Mouse (Mus musculus) heart, adult 2 months (tissue): ENCODE measurements at regions not wholly inside any gene's neighbourhood (a gene's known extent, or its start where the extent isn't known, plus 50 kb on each side); places are given as distances from the start of the nearest gene placed in this dataset.

Experiments used
- DNase-seq, 2 experiments: peaks; one replicate each; pipeline ENCODE4 v3.0.0; 2021
- H3K27ac ChIP-seq: fragments of 200-600 bp; 2 replicates; pipeline ENCODE4 v1.8.1; 2022
- H3K27me3 ChIP-seq: fragments of 200-500 bp; 2 replicates; pipeline ENCODE4 v1.6.1; 2012; ENCODE audit warnings: mild to moderate bottlenecking, low read length, inconsistent platforms, mixed read lengths; ENCODE audit not compliant: control insufficient read depth, insufficient read depth
- H3K36me3 ChIP-seq: fragments of 200-500 bp; 2 replicates; pipeline ENCODE4 v1.6.1; 2012; ENCODE audit warnings: low read length, inconsistent platforms; ENCODE audit not compliant: control insufficient read depth, insufficient read depth
- H3K4me1 ChIP-seq: fragments of 200-500 bp; 2 replicates; pipeline ENCODE4 v1.6.1; 2011; ENCODE audit warnings: low read length; ENCODE audit not compliant: control insufficient read depth, insufficient read depth
- H3K4me3 ChIP-seq: fragments of 200-600 bp; 2 replicates; pipeline ENCODE4 v1.8.1; 2022
- H3K79me2 ChIP-seq: fragments of 200-500 bp; replicated peaks from 2 replicates; pipeline ENCODE4 v1.6.1; 2012; ENCODE audit warnings: mild to moderate bottlenecking, inconsistent platforms, low read length, moderate library complexity, mixed read lengths; ENCODE audit not compliant: control insufficient read depth, insufficient read depth
- H3K9ac ChIP-seq: fragments of 200-500 bp; 2 replicates; pipeline ENCODE4 v1.6.1; 2012; ENCODE audit warnings: low read depth, mild to moderate bottlenecking, control low read depth, inconsistent platforms, low read length, mixed read lengths
- CTCF ChIP-seq: fragments of 200-600 bp; IDR thresholded peaks from 2 replicates; pipeline ENCODE4 v1.8.1; 2022; ENCODE audit warnings: antibody characterized with exemption, mild to moderate bottlenecking, moderate library complexity
- EP300 ChIP-seq: fragments of 200-500 bp; IDR thresholded peaks from 2 replicates; pipeline ENCODE4 v1.6.1; 2011; ENCODE audit warnings: low read depth, low read length, control low read depth; ENCODE audit not compliant: insufficient read depth
- POLR2A ChIP-seq: fragments of 200-500 bp; IDR thresholded peaks from 2 replicates; pipeline ENCODE4 v1.6.1; 2011; ENCODE audit warnings: mild to moderate bottlenecking, low read depth, low read length, control low read depth; ENCODE audit not compliant: insufficient read depth
- WGBS: fragments of 180-500 bp; shearing (Covaris S2); methylation state at CpG from one replicate; pipeline ENCODE4 v1.1.7; 2018; 5-methylcytosine and 5-hydroxymethylcytosine counted together
- intact Hi-C: fragments of 180-260 bp; cut with DNase I; formaldehyde crosslinking; loops from one replicate; pipeline ENCODE4 v1.15.1; 2025

DNA sequence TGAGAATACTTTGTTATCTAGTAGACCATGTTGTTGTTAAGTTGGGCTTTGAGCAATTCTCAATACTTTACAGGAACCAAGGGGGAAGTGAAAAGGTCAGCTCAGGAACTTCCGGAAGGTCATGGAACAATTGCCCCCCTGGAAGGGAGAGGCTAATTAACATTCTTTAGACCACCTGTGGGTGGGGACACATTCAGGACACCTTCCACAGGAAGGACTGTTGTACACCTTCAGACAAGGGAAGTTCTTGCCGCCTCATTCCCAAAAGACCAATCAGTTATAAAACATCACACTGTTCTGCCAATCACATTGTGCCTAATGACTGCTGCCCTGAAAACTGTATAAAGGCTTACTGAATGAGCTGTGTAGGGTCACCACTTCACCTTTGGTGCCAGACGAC is 701.2 kb downstream of the Trib2 start:
- intact Hi-C loops: no loop called here
- no peak for DNase-seq
- H3K79me2 ChIP-seq: no peaks in the 10 kb centered on the region
- no peak overlapping the region for H3K4me3 ChIP-seq
- no peaks in the 10 kb centered on the region for H3K36me3 ChIP-seq
- TF ChIP-seq EP300: no peak
- TF ChIP-seq CTCF: no peak
- TF ChIP-seq POLR2A: no peak
- H3K9ac ChIP-seq: no peak overlapping the region
- H3K4me1 ChIP-seq: no peaks in the 10 kb centered on the region
- WGBS: 88% methylated on average over 3 of the region's 3 CpGs
- H3K27ac ChIP-seq: no peak overlapping the region
- no peaks in the 10 kb centered on the region for H3K27me3 ChIP-seq

DNA sequence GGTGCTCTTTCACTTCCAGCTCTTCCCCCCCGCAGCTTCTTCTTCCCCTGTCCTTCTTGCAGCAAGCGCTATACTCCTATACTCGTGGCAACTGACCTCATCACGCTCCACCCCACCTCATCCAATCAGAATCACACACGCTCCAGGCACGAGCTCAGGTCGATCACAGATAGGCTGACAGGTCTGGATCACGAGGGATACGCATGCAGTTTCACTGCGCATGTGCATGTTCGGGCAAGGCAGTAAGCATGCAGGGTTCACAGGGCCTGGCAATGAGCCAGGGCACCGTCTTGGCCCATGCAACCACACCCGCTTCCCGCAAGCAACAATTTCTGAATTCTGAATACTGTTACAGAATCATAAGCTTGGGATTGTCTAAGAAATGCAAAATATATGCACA is 701.9 kb downstream of the Trib2 start:
- intact Hi-C loops: no loop called here
- Histone ChIP-seq H3K4me3 (no peak overlapping the region), H3K9ac (no peak overlapping the region), H3K4me1 (no peaks in the 10 kb centered on the region), H3K79me2 (no peaks in the 10 kb centered on the region), H3K27me3 (no peaks in the 10 kb centered on the region), H3K36me3 (no peaks in the 10 kb centered on the region), H3K27ac (no peak overlapping the region)
- TF ChIP-seq POLR2A (no peak), EP300 (no peak), CTCF (no peak)
- WGBS: 86% methylated on average over 14 of the region's 14 CpGs
- no peak for DNase-seq

DNA sequence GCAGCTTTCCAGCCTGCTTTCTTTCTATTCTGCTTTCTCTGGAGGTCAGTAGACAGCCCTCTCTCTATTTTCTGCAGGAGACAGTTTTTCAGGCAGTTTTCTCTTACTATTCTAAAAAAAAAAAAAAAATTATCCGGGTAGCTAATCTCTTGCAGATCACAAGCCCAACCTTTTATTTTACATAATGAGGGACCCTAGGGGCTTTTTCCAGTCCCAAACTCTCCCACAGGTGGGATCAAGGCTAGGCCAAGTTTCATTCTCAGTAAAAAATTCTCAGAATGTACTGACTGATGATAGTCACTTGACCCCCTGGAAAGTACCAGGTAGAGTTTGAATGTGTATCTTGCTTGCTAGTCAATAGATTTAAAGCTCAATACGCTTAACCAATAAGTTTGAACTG is 705.7 kb downstream of the Trib2 start:
- H3K4me1 ChIP-seq: no peaks in the 10 kb centered on the region
- 68% methylated on average over 2 of the region's 2 CpGs for WGBS
- intact Hi-C loops: no loop called here
- H3K79me2 ChIP-seq: no peaks in the 10 kb centered on the region
- H3K27me3 ChIP-seq: no peaks in the 10 kb centered on the region
- H3K36me3 ChIP-seq: no peaks in the 10 kb centered on the region
- H3K4me3 ChIP-seq: no peak overlapping the region
- no peak overlapping the region for H3K27ac ChIP-seq
- TF ChIP-seq POLR2A: no peak
- no peak for TF ChIP-seq CTCF
- DNase-seq: no peak
- no peak overlapping the region for H3K9ac ChIP-seq

DNA sequence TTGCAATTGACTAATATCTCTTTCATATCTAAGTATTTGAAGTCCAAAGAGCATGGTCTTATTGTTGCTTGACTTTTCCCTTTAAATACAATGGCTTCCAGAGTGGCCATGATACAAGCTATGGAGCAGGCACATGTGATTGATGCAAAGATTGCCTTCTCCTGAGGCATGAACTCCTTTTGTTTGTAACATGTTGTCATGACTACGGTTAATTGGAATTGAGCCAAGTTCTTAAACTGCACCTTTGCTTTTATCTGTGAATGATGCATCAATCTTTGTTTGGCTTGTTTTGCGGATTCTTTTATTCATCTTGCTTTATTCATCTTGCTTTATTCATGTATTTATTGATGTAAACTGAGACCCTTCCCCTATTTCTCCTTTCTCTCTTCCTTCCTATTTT is 711.8 kb downstream of the Trib2 start:
- no peaks in the 10 kb centered on the region for H3K27me3 ChIP-seq
- no peak for DNase-seq
- 80% methylated on average over 2 of the region's 2 CpGs for WGBS
- intact Hi-C loops: no loop called here
- no peak for TF ChIP-seq POLR2A
- no peak for TF ChIP-seq CTCF
- TF ChIP-seq EP300: no peak
- H3K79me2 ChIP-seq: no peaks in the 10 kb centered on the region
- no peaks in the 10 kb centered on the region for H3K4me1 ChIP-seq
- H3K9ac ChIP-seq: no peak overlapping the region
- no peaks in the 10 kb centered on the region for H3K36me3 ChIP-seq
- no peak overlapping the region for H3K4me3 ChIP-seq
- no peak overlapping the region for H3K27ac ChIP-seq

DNA sequence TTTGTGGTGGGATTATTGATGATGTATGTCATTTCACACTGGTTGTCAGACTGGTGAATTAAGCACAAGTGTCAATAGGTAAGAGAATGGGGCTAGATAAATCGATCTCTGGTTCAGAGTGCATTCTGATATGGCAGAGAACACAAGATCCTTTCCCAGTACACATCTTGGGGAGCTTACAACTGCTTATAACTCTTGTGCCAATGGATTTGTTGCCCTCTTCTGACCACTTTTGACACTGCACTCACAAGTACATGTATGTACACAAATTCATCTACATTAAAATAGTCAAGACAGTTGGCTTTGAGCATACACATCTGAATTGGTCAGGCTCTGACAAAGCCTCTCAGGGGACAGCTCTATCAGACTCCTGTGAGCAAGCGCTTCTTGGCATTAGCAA is 738.1 kb downstream of the Trib2 start:
- TF ChIP-seq POLR2A (no peak), CTCF (no peak), EP300 (no peak)
- WGBS: 68% methylated on average over 2 of the region's 2 CpGs

DNA sequence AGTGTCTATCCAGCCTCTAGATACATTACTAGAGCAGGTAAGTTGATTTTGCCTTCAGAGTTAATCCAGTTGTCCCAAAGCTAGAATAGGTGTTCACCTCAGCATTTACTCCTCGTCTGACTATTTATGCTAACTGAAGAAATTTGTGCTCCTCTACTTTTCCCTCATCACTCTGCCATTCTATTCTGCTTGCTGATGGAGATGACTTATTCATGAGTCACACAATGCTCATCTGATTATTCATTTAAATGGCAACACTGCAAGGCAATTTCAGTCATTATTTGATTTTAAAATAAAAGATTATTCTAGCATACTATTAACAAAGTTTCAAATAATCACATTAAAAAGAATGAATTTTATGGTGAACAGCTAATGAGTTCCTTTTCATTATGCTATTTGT is 752.4 kb downstream of the Trib2 start:
- H3K79me2 ChIP-seq: no peaks in the 10 kb centered on the region
- WGBS: 50% methylated on average over 1 of the region's 1 CpGs

More for the DNA sequence above, 738.1 kb downstream of the Trib2 start:
- Histone ChIP-seq H3K27me3 (no peaks in the 10 kb centered on the region), H3K4me3 (no peak overlapping the region), H3K27ac (no peak overlapping the region), H3K79me2 (no peaks in the 10 kb centered on the region), H3K36me3 (no peaks in the 10 kb centered on the region), H3K9ac (no peak overlapping the region), H3K4me1 (no peaks in the 10 kb centered on the region)
- DNase-seq: no peak
- intact Hi-C loops: no loop called here

More for the DNA sequence above, 752.4 kb downstream of the Trib2 start:
- H3K4me3 ChIP-seq: no peak overlapping the region
- H3K36me3 ChIP-seq: no peaks in the 10 kb centered on the region
- no peak overlapping the region for H3K9ac ChIP-seq
- no peaks in the 10 kb centered on the region for H3K27me3 ChIP-seq
- no peak overlapping the region for H3K27ac ChIP-seq
- TF ChIP-seq POLR2A (no peak), CTCF (no peak), EP300 (no peak)
- intact Hi-C loops: no loop called here
- DNase-seq: no peak
- H3K4me1 ChIP-seq: no peaks in the 10 kb centered on the region
